Mouse (Mus musculus): Measurements from ENCODE around the gene Mtmr14.

The Mtmr14 gene

DNA sequence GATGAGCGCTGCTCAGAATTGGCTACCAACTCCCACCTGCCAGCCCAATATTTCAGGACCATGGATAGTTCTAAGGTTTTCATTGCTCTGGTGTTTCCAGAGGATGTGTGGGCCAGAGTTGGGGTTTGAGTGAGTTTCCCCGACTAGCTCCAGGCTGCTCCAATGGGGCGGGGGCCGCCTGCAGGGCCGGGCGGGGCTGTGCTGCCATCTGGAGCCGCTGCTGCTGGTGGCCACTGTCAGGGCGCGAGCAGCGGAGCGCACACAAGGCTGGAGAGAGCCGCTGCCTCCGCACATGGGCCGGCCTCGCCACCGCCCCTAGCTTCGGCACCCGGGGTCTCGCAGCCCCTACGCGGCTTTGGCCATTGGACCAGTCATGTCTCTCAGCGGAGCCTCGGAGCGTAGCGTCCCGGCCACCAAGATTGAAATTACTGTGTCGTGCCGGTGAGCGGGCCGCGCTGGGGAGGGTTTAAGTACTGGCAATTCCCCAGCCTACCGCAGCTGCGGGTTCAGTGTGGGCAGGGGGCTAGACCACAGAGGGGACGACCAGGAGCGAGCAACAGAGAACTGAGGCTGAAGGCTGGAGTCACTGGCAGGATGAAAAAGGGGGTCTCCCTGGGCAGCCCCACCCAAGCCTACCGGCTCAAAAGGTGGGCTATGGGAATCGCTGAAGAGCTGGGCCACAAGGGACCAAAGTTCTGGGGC, 44.6 kb downstream of the Mtmr14 start, which contains the start of gene Cpne9:
Gene Cpne9, plus strand, starts transcription at position 207 of the 702 bp plus-strand sequence.
- peak in 1 of 2 experiments; percentile 29 for DNase-seq

DNA sequence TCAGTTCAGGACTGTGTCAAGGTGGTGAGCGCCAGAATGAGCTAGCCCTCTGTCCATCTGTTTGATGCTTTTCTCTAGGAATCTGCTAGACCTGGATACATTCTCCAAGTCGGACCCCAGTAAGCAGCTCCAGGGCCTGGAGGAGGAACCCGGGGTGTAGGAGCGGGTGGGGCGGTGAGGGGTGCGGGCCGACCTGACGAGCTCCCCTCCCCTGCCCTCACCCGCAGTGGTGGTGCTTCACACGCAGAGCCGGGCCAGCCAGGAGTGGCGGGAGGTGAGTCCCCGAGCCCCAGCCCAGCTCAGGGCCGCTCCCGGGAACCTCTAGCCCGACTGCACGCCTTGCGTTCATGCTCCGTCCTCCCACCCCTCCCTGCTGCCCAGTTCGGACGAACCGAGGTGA, 45.3 kb downstream of the Mtmr14 start:
- DNase-seq, result peak in 1 of 2 experiments; percentile 24

DNA sequence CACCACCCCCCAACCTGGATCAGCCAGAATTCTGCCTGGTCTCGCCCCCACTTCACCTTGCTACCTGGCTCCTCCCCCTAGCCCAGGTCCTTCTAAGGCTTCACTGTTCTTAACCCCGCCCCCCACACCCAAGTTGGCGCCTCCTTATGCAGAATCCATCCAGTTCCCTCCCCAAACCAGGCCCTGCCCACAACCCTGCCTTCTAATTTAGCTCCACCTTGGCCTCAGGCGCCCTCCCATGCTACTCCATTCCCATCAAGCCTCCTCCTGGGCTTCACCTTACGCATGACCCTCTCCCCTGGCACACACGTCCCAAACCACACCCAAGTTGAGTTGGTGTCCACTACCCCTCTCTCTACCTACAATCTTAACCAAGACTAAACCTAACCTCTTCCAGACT, 45.9 kb downstream of the Mtmr14 start:
- DNase-seq, result no peak

DNA sequence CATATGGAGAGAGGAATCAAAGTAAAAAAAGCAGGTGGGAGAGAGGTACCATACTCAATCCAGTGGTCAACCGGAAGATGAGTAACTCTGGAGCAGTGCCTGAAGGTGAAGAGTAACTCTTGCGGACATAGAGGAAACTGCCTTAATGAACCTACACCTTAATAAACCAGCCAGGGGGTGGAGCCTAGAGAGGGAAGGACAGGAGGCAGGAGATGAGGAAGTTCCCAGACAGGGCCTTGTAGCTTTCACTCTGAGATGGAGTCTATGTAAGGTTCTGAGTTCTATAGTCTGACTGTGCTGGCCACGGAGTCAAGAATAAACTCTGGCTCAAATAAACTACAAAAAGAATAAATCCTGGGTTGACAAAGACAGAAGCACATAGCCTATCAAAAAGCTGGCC, 47.3 kb downstream of the Mtmr14 start:
- no peak for DNase-seq

DNA sequence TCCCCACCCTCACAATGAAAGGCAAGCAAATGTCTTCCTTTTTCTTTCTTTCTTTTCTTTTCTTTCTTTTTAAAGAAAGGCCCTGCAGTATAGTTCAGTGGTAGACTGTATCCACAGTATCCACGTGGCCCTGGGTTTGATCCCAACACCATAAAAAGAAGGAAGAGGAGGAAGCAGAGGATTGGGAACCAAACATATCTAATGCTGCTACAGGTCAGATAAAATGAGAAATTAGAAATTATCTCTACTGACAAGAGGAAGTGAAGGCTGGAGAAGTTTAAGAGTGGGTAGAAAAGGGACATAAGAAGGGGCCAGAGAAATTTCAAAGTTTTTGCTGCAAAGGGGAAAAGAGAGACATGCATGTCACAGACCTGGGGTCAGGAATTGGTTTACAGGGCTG, 48.7 kb downstream of the Mtmr14 start:
- DNase-seq, result no peak

DNA sequence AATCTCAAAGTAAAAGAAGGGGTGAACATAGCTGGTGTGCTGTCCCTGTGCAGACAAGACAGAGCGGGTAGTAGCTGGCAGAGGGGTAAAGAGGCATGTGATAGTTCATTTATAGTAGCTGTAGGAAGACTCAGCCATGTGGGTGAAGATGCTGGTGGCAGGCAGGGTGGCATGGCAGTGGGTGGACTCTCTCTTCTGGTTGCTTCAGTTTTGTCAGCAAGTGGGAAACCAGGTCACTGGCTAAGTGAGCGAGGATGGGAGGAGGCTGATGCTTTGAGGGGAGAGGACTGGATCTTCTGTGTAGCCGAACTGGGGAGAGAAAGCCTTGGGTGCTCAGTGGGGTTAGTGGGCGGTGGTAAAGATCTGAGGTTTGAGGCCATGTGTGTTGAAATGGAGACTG, 49.6 kb downstream of the Mtmr14 start:
- DNase-seq, result no peak

DNA sequence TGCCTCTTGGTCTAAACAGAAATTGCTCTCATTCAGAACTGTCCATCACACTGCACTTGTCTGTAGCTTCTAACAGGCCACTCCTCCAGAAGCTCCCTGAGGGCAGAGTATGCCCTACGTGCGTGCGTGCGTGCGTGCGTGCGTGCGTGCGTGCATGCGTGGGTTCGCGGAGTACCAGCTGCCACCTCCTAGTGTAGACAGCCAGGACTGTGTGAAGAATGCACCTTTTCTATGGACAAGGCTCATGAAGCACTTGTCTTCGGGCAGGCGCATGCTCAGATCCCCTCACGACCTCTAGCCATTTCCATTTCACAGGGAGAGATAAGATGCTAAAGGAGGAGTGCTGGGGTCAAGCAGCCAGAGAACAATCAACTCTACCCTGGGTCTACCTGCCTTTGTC, 51.7 kb downstream of the Mtmr14 start:
- no peak for DNase-seq

DNA sequence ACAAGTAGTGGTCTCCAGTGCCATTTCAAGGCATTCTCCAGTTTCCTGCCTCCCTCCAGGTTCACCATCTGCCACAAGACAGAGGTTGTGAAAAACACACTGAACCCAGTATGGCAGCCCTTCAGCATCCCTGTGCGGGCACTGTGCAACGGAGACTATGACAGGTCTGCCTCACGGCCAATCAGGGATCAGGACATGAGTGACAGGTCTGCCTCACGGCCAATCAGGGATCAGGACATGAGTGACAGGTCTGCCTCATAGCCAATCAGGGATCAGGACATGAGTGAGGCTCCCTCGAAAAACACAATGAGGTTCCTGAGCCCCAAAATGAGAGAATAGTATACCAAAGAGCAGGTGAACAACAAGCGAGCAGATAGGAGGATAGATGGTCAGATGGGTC, 52.7 kb downstream of the Mtmr14 start:
- DNase-seq, result no peak

DNA sequence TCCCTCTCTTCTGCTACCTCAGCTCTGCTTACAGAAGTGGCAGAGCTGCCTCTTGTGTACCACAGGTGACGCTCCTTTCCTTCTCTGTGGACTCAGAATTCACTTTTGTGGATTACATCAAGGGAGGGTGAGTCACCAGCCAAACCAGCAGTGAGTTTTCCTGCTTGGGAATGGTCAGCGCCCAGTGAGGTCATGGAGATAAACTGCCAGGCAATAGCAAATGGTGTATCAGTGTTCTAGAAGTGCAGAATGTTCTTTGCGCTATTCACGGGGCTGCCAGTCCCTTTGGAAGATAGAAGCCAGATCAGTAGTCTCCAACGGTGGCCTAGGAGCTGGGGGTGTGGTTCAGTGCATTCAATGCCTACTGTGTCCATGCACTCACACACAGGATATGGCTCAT, 55.3 kb downstream of the Mtmr14 start:
- DNase-seq, result no peak

DNA sequence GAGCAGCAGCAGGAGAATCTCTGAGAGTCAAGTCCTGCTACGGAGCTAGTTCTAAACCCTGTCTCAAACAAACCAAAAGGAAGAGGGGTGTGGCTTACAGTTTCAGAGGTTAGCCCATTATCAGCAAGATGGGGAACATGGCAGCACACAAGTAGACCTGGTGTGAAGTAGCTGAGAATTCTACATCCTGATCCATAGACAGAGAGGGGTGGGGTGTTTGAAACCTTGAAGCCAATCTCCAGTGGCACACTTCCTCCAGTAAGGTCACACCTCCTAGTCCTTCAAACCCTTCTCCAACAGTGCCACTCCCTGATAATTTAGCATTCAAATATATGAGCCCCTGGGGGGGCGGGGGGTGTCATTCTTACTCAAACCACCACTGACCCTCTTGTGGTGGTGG, 58.4 kb downstream of the Mtmr14 start:
- no peak for DNase-seq

DNA sequence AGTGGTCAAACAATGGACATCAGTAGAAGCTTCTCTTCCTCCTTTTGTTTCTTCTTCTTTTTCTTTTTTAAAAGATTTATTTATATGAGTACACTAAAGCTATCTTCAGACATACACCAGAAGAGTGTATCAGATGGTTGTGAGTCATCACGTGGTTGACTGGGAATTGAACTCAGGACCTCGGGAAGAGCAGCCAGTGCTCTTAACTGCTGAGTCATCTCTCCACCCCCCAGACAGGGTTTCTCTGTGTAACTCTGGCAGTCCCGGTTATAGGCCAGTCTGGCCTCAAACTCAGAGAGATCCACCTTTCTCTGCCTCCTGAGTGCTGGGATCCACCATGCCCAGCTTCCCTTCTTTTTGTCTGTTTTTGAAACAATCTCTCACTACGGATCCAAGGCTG, 59.0 kb downstream of the Mtmr14 start:
- DNase-seq, result no peak

DNA sequence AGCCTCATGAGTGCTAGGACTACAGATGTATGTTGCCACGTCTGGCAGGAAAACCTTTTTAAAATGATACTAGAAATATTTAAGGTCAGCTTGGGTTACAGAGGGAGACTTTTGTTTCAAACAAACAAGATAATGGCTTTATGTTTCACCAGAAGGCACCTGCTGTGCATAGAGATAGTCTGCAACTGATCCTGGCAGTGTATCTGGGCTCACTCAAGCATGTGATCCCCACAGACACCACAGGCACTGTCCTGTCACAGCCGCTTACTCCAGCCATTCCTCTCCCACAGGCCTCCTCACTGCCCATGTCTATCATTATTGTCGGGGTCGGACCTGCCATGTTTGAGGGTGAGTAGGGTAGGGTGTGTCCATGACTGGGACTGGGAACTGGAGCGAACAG, 63.7 kb downstream of the Mtmr14 start:
- no peak for DNase-seq

DNA sequence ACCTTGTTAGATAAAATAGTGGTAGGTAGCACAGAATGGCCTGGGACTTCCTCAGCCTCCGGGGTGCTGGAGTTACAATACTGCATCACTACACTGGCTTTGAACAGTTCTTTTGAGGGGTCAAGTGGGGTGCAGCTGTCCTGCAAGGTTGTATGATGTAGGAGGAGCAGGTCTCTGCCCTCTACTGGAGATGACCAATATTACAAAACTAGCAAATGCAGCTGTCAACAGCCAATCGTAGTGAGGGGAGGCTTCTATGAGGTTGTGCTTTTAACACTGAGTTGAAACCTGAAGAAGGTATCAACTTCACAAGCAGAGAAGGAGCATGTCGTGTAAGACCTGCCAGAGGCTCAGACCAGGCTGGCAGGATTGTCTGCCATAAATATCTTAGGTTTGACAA, 64.6 kb downstream of the Mtmr14 start:
- peak in 1 of 2 experiments; percentile 16 for DNase-seq

DNA sequence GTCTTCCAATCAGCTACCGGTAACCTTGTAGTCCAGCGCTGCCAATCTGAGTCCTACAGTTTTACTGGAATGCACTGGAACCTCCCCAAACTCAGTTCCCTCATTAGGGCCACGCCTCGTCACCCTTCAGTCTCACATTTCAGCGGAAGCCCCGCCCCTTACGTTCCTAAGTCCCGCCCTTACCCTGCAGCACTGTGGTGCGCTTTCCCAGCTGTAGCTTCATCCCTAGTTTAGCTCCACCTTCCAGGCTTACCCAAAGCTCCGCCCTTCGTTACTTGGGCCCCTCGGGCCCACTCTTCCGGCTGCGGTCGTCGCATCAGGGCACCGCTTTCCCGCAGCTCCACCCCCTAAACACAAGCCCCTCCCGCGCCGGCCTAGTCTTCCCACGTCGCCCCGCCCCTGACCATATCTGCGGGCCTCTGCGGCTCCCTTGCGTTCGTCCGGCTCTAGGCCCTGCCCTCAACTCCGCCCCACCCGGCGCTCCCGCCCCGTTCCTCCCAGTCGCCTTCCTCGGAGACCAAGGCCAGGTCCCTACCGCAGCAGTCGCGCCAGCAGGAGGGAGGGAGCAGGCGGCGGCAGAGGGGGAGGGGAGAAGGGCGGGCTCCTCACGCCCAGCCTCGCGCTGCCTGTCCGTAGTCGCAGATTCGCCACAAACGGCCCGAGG, 68.8 kb downstream of the Mtmr14 start:
- DNase-seq, result peak; percentile 100

DNA sequence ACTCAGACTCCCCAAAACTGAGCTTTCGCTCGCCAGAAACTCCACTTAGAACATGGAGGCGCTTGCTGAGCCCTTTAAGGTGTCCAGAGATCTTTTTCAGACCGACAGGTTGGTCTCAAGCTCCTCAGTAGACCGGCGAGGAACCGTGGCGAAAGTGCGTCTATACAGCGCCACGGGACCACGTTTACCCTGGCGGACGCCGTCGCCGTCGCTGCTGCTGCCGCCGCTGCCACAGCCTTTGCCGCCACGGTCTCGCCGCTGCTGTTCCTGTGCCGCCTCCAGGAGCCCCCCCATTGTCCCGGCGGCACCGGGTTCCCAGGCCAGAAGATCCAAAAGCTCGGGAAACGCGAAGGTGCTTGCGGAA, 69.3 kb downstream of the Mtmr14 start, which contains the start of gene Brpf1:
Gene Brpf1, plus strand, starts transcription at position 152 of the 364 bp plus-strand sequence.
- DNase-seq, result no peak

DNA sequence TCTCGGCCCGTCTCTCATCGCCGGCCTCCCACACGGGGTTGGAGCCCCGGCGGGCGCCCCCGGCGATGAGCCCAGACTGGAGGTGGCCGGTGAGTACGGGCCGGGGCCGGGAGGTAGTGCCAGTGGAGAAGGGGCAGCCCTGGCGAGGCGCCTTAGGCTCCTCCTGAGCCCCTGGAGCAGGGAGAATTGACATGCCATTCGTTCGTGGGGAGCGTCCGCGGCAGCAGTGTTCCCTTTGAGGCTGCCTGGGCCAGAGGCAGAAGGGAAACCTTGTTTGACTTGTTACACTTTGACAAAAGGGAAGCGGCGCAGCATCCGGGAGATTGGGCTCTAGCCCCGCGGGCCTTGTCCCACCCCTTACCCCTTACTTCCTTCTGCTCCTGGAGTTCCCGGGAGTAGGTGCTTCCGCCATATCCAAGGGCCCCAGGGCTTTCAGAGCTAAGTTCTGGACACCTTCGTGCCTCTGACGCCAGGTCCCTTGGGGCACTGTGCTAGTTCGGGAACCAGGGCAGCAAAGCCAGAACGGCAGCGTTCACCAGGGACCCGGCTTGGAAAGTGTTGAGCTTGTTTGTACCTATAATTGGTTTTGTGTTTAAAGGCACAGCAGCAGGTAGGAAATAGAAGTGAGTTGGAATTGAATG, 70.0 kb downstream of the Mtmr14 start:
- DNase-seq, result peak; percentile 71

DNA sequence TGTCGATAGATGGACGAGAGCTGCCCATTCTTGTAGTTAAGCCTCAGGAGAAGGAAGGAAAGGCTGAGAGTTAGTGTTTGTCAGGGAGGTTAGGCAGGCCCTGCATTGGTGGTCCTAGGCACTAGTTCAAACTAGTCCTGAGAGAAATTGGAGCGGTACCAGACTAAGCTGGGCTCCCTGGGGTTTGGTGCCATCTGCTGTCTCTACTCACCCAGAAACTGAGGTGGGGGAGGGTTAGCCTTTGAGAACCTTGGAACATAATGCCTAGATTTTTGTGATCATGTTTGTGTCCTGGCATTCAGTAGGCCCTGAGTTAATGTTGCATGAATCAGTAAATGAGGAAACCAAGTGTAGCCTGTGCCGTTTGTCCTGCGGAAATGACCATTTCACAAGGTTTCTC, 70.5 kb downstream of the Mtmr14 start:
- DNase-seq, result peak; percentile 27 to 39

DNA sequence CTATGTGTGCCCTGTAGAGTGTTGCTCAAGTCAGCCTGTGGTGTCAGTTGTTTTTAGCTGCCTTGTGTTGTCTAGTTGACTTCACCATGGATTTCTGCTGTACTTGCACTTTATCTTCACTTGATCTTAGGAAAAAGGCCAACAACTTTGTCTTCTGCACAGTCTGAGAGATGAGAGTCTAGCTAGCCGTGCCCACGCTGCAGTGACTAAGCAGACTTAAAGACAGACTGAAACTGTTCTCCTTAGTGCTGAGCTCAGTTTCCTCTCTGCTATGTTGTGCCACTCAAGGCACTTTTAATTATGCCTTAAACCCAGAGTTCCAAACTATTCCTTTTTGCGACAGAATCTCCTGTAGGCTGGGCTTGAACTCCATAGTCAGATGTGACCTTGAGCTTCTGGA, 78.3 kb downstream of the Mtmr14 start:
- DNase-seq, result no peak

DNA sequence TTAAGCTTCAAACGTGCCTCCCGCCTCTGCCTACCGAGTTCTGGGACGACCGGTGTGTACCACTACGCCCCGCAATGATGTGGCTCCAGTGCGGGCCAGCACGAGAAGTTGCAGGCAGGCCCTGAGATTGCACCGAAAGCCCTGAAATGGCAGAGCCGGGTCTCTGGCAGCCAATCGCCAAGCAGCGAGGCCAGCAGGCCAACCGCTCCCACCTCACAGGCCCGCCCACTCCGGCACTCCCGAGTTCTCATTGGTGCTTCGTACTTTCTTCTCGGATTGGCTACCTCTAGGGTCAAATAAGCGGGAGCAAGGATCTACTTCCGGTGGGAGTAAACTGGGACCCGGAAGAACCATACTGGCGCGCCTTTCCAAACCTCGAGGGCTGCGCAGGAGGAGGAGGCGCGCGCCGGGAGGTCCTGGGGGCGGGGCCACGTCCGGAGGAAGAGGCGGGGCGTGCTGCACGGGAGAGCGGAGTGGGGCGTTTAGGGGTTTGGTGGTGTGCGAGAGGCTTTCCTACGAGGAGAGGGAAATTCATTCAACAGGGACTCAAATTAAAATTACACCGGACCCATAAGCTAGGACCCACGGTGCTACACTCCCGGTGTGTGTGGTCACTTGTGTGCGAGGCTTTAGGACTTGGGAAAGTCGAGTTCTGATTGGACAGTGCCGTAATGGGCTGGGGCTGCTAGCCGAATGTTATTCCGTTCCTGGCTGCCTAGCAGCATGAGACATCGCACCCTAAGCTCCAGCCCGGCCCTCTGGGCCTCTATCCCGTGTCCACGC, 89.1 kb downstream of the Mtmr14 start, which contains the start of gene Ogg1:
Gene Ogg1, plus strand, starts transcription at position 440 of the 783 bp plus-strand sequence.
- peak; percentile 98 to 99 for DNase-seq

DNA sequence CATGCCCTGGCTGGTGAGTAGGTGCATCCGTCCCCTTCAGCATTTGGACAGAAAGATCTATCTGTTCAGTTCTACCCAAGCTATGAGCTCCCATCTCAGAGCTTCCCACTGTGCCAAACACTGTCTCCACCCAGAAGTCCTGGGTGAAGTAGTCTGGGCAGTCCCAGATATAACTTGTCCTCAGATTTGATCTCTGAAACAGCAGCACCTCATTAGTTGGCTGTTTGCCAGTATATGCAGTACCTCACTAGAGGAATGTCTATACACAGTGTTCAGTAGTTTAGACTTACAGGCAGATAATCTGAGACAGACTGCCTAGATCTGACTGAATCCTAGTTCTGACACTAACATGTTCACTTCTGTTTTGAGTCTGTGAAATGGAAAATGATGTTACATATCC, 91.8 kb downstream of the Mtmr14 start:
- no peak for DNase-seq

DNA sequence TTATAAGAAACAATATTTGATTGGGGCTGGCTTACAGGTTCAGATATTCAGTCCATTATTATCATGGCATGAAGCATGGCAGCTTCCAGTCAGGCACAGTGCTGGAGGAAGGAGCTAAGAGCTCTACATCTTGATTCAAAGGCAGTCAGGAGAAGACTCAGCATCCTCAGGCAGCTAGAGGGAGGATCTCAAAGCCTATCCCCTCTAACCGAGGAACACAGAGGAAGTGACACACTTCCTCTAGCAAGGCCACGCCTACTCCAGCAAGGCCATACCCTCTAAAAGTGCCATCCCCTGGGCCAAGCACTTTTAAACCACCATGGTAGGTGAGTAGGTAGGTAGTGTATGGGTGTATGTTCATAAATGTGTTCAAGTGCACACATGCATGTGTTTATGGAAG, 92.9 kb downstream of the Mtmr14 start:
- peak in 1 of 2 experiments; percentile 31 for DNase-seq
